Mouse (Mus musculus): ENCODE measurements around the gene Slfn14.
"Not testable (repeated sequence)": the region's sequence is repeated elsewhere in the genome, so short reads cannot be mapped to it uniquely, and the experiment has no call there.

The Slfn14 gene

GRCm38 (mm10) chr11:83289036-83289435 lies 2.5 kb upstream of the Slfn14 start:
- ATAC-seq (ENCODE audit: insufficient number of reproducible peaks, low FRiP score, low TSS enrichment): no peak

DNA sequence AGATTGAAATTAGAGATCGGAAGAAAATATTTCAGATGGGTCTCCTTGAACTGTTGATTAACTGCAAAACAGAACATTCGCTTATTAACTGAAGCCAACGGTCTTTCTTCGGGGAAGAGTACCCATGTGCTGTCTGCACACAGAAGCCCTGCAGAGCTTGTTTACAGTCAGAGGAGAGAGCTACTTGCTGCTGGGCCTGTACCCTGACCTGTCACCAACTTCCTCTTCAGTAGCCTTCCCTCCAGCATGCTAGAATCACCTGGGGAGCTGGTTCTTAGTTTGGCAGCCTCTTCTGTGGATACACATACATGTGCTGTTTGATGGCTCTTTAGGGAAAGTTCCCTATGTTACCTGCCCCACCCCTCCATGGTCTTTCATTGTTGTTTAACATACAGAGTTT lies 899 bp downstream of the Slfn14 start:
- no peak for ATAC-seq (ENCODE audit: insufficient number of reproducible peaks, low FRiP score, low TSS enrichment)

DNA sequence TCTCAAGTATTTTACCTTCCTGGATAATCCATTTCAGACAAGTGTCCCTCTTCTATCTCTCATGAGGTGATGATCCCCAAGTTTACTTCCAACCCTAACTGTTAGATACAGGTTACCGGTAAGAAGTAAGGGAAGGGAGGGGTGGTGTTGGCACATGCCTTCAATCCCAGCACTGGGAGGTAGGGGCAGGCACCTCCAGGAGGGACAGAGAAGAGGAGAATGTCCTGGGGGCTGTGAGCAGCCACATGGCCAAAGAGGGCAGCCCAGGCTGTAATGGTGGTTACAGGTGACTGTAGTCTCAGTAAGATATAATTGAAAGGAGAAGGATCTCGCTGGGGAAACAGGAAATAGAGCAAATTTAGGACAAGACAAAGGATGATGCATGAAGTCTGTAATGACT lies 4.4 kb downstream of the Slfn14 start:
- no peak for ATAC-seq (ENCODE audit: insufficient number of reproducible peaks, low FRiP score, low TSS enrichment)

DNA sequence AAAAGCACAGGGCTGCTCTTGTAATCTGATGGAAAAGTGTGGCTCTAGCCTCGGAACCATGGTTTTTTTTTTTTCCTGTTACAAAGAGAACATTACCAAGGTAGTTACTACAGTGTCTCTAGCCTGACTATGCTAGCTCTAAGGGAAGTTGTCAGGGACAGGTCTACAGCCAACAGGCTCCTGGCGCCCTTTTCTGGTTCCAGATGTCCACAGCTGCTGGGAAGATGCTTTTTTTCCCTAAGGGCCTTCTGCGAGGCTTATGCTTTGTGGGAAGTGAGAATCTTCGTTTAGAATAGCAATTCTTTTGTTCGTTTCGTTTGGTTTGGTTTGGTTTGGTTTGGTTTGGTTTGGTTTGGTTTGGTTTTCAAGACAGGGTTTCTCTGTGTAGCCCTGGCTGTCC lies 6.8 kb downstream of the Slfn14 start:
- no peak for ATAC-seq (ENCODE audit: insufficient number of reproducible peaks, low FRiP score, low TSS enrichment)

DNA sequence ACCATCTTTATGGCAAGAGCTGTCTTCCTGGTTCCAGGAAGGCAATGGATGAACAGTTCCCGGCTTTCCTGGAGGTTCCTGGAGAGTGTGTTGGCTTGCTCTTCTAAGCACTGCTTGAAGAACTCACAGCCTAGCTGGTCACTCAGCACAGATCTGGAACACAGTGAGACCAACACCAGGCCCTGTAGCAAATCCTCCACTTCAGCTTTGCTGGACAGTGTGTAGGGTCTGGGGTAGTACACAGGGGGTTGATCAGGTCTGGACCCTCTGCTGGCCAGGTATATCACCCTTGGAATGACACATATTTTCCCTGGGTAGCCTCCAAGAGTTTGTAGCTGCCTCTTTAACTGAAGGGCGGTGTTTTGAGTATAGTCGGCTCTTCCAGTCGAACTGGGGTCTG lies 7.5 kb downstream of the Slfn14 start:
- ATAC-seq (ENCODE audit: insufficient number of reproducible peaks, low FRiP score, low TSS enrichment): no peak

DNA sequence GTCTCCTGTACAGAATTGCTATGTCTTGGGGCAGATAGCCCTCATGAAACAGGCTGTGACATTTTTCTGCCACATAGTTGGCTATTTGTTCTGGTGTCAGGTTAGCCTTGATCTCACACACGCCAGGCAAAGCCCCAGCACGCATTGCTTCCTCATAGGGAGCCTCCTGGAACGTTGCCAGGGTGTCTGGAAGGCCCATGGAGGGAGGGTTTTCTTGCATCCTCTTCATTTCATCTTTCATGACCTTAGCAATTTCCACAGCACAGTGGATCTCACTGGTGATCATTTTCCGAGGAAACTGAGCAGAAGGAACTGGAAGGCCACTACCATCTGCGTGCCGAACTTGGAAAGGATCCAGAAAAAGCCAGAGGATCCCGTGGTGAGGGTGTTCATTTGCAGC lies 10.3 kb downstream of the Slfn14 start:
- no peak for ATAC-seq (ENCODE audit: insufficient number of reproducible peaks, low FRiP score, low TSS enrichment)

DNA sequence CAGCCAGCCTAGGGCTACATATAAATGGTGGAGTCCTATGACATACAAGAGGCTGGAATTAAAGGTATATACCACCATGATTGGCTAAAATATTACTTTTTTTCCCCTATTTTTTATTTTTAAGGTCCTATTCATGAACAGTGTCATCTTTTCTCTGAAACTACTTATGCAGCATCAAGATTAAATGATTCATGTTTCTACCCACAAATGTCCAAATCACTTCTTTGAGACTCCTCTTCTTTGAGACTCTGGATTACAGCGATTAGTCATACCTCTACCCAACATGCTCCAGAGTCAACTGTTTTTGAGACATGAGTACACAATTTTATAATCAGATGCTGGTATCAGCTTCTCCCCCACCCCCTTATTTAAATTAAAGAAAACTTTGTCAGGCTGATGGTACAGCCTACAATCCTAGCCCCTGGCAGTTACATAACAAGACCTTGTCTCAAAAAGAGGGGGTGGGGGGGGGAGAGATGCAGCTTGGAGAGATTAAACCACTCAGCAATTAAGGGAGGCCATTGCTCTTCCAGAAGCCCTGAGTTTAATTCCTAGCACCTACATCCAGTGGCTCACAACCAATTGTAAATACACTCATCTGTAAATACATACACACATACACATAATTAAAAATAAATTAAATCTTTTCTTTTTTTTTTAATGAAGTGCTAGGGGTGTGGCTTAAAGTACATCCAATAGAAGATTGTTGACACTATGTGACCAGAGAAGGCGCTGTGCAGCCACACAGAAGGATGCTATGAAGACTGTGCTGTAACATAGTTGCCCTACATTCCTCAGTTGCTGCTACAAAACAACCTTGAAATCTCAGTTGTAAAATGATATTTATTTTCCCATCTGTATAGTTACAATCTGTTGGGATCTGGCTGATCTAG lies 14.3 kb downstream of the Slfn14 start:
- ATAC-seq (ENCODE audit: insufficient number of reproducible peaks, low FRiP score, low TSS enrichment): no peak

DNA sequence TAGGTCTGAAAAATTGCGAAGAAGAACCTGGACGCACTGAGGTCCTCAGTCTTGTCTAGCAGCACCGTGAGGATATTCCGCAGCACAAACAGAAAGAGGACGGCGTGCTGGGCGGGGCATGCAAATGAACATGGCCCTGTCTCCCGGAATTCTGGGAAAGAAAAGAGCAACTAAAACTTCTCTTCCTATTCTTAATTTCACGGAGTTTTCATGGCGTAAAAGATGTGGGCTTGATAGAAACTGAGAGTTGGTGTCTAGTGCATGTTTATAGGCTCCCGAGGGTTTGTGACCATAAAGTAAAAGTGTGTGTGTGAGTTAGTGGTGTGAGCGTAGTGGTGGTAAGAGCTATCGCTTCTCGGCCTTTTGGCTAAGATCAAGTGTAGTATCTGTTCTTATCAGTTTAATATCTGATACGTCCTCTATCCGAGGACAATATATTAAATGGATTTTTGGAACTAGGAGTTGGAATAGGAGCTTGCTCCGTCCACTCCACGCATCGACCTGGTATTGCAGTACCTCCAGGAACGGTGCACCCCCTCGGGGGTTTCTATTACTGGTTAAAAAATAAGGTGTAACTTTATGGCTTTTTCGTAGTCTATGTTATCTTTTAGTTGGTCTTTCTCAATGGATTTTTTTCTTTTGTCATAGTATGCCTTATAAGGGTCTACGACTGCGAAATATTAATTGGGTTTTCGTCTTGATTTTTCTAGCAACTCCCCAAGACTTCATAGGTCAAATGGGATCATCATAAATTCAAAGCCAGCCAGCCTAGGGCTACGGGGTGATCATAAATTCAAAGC lies 15.2 kb downstream of the Slfn14 start:
- peak; percentile 83 for ATAC-seq (ENCODE audit: insufficient number of reproducible peaks, low FRiP score, low TSS enrichment)

DNA sequence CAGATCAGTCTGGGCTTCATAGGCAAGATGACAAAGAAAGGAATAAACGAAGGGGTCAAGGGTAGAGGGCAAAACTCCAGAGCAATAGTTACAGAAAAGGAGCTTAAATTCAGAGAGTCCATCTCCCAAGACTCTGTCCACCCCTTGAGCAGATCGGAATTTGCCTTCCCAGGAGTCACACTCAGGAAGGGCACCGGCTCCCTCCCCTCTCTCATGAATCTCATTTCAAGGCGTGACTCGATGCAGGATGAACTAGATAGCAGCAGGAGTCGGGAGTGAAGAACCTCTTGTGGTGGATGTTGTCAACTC lies 15.7 kb downstream of the Slfn14 start:
- ATAC-seq (ENCODE audit: insufficient number of reproducible peaks, low FRiP score, low TSS enrichment): peak; percentile 79

DNA sequence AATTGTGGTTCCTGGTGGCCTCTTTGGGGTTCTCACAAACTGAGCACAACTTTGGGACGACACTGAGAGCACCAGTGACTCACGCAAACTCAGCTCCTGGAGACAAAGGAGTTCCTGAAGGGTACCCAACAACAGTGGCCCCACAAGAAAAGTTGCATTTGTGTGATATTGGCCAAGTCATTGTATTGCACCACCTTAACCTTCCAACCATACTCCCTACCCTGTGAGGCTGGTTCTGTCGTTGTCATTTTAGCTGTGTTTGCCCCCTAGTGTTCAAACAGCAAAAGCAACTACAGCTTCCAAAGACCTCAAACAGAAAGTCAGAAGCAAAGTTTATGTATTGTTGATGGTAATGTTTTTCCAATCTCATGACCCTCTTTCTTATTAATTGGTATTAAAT lies 23.4 kb downstream of the Slfn14 start:
- no peak for ATAC-seq (ENCODE audit: insufficient number of reproducible peaks, low FRiP score, low TSS enrichment)

DNA sequence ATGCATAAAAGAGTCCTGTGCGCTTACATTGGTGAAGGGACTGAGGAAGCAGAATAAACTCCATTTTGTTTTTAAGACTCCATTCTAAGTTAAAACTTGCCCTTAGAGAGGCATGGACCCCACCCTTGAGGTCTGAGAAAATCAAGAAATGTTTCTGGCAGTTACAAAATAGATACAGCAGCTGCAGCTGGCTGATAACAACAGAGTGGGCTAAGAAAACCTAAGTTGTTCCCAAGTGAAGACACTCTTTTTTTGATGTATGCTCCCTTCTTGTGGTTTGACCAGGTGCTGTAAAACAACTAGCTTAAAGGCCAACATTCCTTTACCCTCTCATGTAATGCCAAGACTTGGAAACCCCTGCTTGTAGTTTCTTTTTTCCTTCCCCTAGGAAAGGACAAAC lies 23.9 kb downstream of the Slfn14 start:
- no peak for ATAC-seq (ENCODE audit: insufficient number of reproducible peaks, low FRiP score, low TSS enrichment)

- ATAC-seq (ENCODE audit: insufficient number of reproducible peaks, low FRiP score, low TSS enrichment): not testable (repeated sequence)
Observed at GRCm38 (mm10) chr11:83257211-83257610, 29.3 kb downstream of the Slfn14 start.

GRCm38 (mm10) chr11:83239811-83240210 lies 46.7 kb downstream of the Slfn14 start:
- no peak for ATAC-seq (ENCODE audit: insufficient number of reproducible peaks, low FRiP score, low TSS enrichment)

- no peak for ATAC-seq (ENCODE audit: insufficient number of reproducible peaks, low FRiP score, low TSS enrichment)
Observed at GRCm38 (mm10) chr11:83238389-83238788, 48.1 kb downstream of the Slfn14 start.

GRCm38 (mm10) chr11:83237390-83237789 lies 49.1 kb downstream of the Slfn14 start:
- ATAC-seq (ENCODE audit: insufficient number of reproducible peaks, low FRiP score, low TSS enrichment): not testable (repeated sequence)

GRCm38 (mm10) chr11:83233621-83234020 lies 52.9 kb downstream of the Slfn14 start:
- not testable (repeated sequence) for ATAC-seq (ENCODE audit: insufficient number of reproducible peaks, low FRiP score, low TSS enrichment)

- no peak for ATAC-seq (ENCODE audit: insufficient number of reproducible peaks, low FRiP score, low TSS enrichment)
Observed at GRCm38 (mm10) chr11:83230966-83231365, 55.6 kb downstream of the Slfn14 start.

DNA sequence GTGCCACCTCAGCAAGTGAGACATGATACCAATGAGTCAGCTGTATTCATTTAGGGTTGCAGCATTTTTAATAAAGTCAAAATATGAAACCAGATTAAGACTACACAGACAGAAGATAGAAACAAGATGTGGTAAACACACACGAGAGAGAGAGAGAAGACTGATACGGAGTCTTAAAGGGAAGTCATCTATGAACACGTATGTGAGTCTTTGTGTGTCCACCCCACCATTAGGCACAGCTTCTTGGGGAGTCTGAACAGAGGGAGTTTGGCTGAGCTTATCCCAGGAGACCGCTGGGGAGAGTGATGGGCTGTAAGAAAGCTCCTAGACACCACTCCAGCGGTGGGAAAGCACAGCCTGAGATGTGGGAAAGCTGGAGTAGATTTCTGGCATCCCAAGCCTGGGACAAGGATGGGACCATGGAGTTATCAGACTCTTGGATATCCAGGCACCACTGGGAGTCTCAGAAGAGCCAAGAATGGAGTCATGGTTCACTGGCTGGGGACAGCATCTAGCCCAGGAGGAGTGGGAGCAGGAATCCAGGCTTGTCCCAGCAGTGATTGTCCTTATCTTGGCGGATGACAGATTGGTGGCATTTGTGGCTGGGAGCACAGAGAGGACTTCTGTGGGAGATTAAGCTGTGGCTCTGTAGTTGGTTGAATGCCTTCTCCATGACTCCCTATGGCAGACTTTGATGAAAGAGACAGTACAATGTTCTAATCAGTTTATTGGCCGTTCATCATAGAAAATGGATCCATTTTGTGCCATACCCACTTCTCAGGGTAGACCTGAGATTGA lies 58.4 kb downstream of the Slfn14 start:
- no peak for ATAC-seq (ENCODE audit: insufficient number of reproducible peaks, low FRiP score, low TSS enrichment)

- no peak for ATAC-seq (ENCODE audit: insufficient number of reproducible peaks, low FRiP score, low TSS enrichment)
Observed at GRCm38 (mm10) chr11:83225371-83225960, 61.1 kb downstream of the Slfn14 start.
